Mouse (Mus musculus) cerebellum, adult 11 months (tissue): ENCODE data around the gene Ism2.
A peak's percentile ranks its signal among the peaks of the same experiment; 100 is the strongest.
"Not testable (repeated sequence)": the region's sequence is repeated elsewhere in the genome, so short reads cannot be mapped to it uniquely, and the experiment has no call there.

ENCODE experiments used
- DNase-seq: peaks from one replicate; pipeline ENCODE4 v3.0.0; 2022

Gene Ism2

GRCm38 (mm10) chr12:87284268-87284667 is 15.2 kb downstream of the Ism2 start:
- DNase-seq, result no peak

- DNase-seq, result no peak
Measured at GRCm38 (mm10) chr12:87283706-87284105, 15.8 kb downstream of the Ism2 start.

- DNase-seq, result no peak
Measured at GRCm38 (mm10) chr12:87282743-87283142, 16.8 kb downstream of the Ism2 start.

GRCm38 (mm10) chr12:87281766-87282165 is 17.7 kb downstream of the Ism2 start:
- no peak for DNase-seq

GRCm38 (mm10) chr12:87279879-87280278 is 19.6 kb downstream of the Ism2 start:
- DNase-seq, result no peak

GRCm38 (mm10) chr12:87279350-87279749 is 20.2 kb downstream of the Ism2 start:
- DNase-seq, result no peak

- DNase-seq, result no peak
Measured at GRCm38 (mm10) chr12:87278118-87278730, 21.3 kb downstream of the Ism2 start.

GRCm38 (mm10) chr12:87277251-87277650 is 22.3 kb downstream of the Ism2 start:
- not testable (repeated sequence) for DNase-seq

- no peak for DNase-seq
Measured at GRCm38 (mm10) chr12:87274853-87275831, 24.4 kb downstream of the Ism2 start.

GRCm38 (mm10) chr12:87267682-87268081 is 31.8 kb downstream of the Ism2 start:
- peak; percentile 22 for DNase-seq

GRCm38 (mm10) chr12:87266827-87267603 is 32.5 kb downstream of the Ism2 start:
- no peak for DNase-seq

- peak; percentile 87 for DNase-seq
Measured at GRCm38 (mm10) chr12:87266108-87266826, 33.2 kb downstream of the Ism2 start, which contains the start of the genes Vipas39 and Ahsa1. TSS of gene Vipas39 (minus strand) at chr12:87266256. TSS of gene Ahsa1 (plus strand) at chr12:87266479.

- no peak for DNase-seq
Measured at GRCm38 (mm10) chr12:87265444-87265843, 34.1 kb downstream of the Ism2 start.

- DNase-seq, result no peak
Measured at GRCm38 (mm10) chr12:87260562-87260961, 38.9 kb downstream of the Ism2 start.

- no peak for DNase-seq
Measured at GRCm38 (mm10) chr12:87256629-87257028, 42.9 kb downstream of the Ism2 start.

- no peak for DNase-seq
Measured at GRCm38 (mm10) chr12:87253878-87254277, 45.6 kb downstream of the Ism2 start.

- DNase-seq, result no peak
Measured at GRCm38 (mm10) chr12:87250161-87250560, 49.3 kb downstream of the Ism2 start.

GRCm38 (mm10) chr12:87238632-87239031 is 60.9 kb downstream of the Ism2 start, which contains the start of gene Noxred1:
TSS of gene Noxred1 (minus strand) at chr12:87238732.
- no peak for DNase-seq

GRCm38 (mm10) chr12:87236882-87237483 is 62.5 kb downstream of the Ism2 start:
- DNase-seq, result no peak

- no peak for DNase-seq
Measured at GRCm38 (mm10) chr12:87230379-87230895, 69.1 kb downstream of the Ism2 start.

GRCm38 (mm10) chr12:87229633-87230032 is 69.9 kb downstream of the Ism2 start:
- no peak for DNase-seq
